Mouse (Mus musculus) stomach, embryonic 15.5 days (tissue): ENCODE data around the gene Mfng. TPM values are rescaled to one million over a fixed set of nuclear protein-coding genes. Genes with fewer than 3 reads are reported as not detected.

Experiments used
- ATAC-seq: fragments of 200-750 bp; cut with Nextera tagmentation; 2 replicates; pipeline ENCODE4 v1.8.0; 2017; ENCODE audit warnings: low read depth, moderate number of reproducible peaks, moderate TSS enrichment; ENCODE audit not compliant: insufficient read depth, low FRiP score
- H3K27ac ChIP-seq: fragments of 300-500 bp; sonication (generic); 2 replicates; pipeline ENCODE4 v1.5.1; 2015; ENCODE audit warnings: mild to moderate bottlenecking, inconsistent platforms
- H3K27me3 ChIP-seq: fragments of 300-500 bp; sonication (generic); replicated peaks from 2 replicates; pipeline ENCODE4 v1.6.1; 2015; ENCODE audit warnings: inconsistent platforms
- H3K36me3 ChIP-seq: fragments of 300-500 bp; sonication (generic); 2 replicates; pipeline ENCODE4 v1.6.1; 2015; ENCODE audit warnings: inconsistent platforms
- H3K4me1 ChIP-seq: fragments of 300-500 bp; sonication (generic); 2 replicates; pipeline ENCODE4 v1.6.1; 2015; ENCODE audit warnings: inconsistent platforms
- H3K4me2 ChIP-seq: fragments of 300-500 bp; sonication (generic); 2 replicates; pipeline ENCODE4 v1.6.1; 2015; ENCODE audit warnings: mild to moderate bottlenecking, inconsistent platforms
- H3K4me3 ChIP-seq: fragments of 300-500 bp; sonication (generic); replicated peaks from 2 replicates; pipeline ENCODE4 v1.5.1; 2015; ENCODE audit warnings: inconsistent platforms
- H3K9ac ChIP-seq: fragments of 300-500 bp; sonication (generic); 2 replicates; pipeline ENCODE4 v1.6.1; 2015; ENCODE audit warnings: inconsistent platforms
- H3K9me3 ChIP-seq: fragments of 300-500 bp; sonication (generic); 2 replicates; pipeline ENCODE4 v1.6.1; 2016; ENCODE audit warnings: inconsistent platforms
- WGBS: fragments of 180-500 bp; shearing (Covaris S2); methylation state at CpG from one replicate; pipeline ENCODE4 v1.1.7; 2015; 5-methylcytosine and 5-hydroxymethylcytosine counted together
- polyA plus RNA-seq: library from polyadenylated mRNA; unstranded; fragments of >200 nt; fragmentation: Nextera tagmentation; extraction: Ambion mirVana; gene quantifications from 2 replicates; pipeline ENCODE4 v1.2.1, GENCODE M21; 2015

Mfng gene
- polyA plus RNA-seq, 1 experiment from 2014 or later: 18.0 TPM

- Histone ChIP-seq H3K4me3 (no peak overlapping the region), H3K27ac (no peak overlapping the region), H3K4me1 (no peaks in the 10 kb centered on the region), H3K27me3 (no peaks in the 10 kb centered on the region), H3K36me3 (no peaks in the 10 kb centered on the region), H3K9me3 (no peaks in the 10 kb centered on the region), H3K4me2 (no peak overlapping the region), H3K9ac (no peak overlapping the region)
- WGBS: 56% methylated on average over 6 of the region's 6 CpGs
- no peak for ATAC-seq
Observed at GRCm38 (mm10) chr15:78750608-78751350, 22.5 kb downstream of the Mfng start.

- 43% methylated on average over 5 of the region's 5 CpGs for WGBS
- Histone ChIP-seq H3K9ac (no peak overlapping the region), H3K4me2 (no peak overlapping the region), H3K27me3 (no peaks in the 10 kb centered on the region), H3K27ac (no peak overlapping the region), H3K36me3 (no peaks in the 10 kb centered on the region), H3K9me3 (no peaks in the 10 kb centered on the region), H3K4me3 (no peak overlapping the region), H3K4me1 (no peaks in the 10 kb centered on the region)
- ATAC-seq: no peak
Observed at GRCm38 (mm10) chr15:78749855-78750254, 23.4 kb downstream of the Mfng start.

GRCm38 (mm10) chr15:78744206-78744605 lies 29.1 kb downstream of the Mfng start:
- no peak overlapping the region for H3K4me2 ChIP-seq
- H3K36me3 ChIP-seq: no peaks in the 10 kb centered on the region
- H3K27ac ChIP-seq: no peak overlapping the region
- H3K4me1 ChIP-seq: no peaks in the 10 kb centered on the region
- H3K27me3 ChIP-seq: no peaks in the 10 kb centered on the region
- ATAC-seq: no peak
- H3K9me3 ChIP-seq: no peaks in the 10 kb centered on the region
- no peak overlapping the region for H3K4me3 ChIP-seq
- no peak overlapping the region for H3K9ac ChIP-seq
- WGBS: 4% methylated on average over 5 of the region's 5 CpGs

GRCm38 (mm10) chr15:78742831-78743230 lies 30.4 kb downstream of the Mfng start:
- Histone ChIP-seq H3K9ac (no peak overlapping the region), H3K4me2 (no peak overlapping the region), H3K27me3 (no peaks in the 10 kb centered on the region), H3K9me3 (no peaks in the 10 kb centered on the region), H3K36me3 (no peaks in the 10 kb centered on the region), H3K4me1 (no peaks in the 10 kb centered on the region), H3K4me3 (no peak overlapping the region), H3K27ac (no peak overlapping the region)
- WGBS: 76% methylated on average over 10 of the region's 10 CpGs
- ATAC-seq: no peak

GRCm38 (mm10) chr15:78740662-78741061 lies 32.6 kb downstream of the Mfng start:
- 54% methylated on average over 12 of the region's 12 CpGs for WGBS
- ATAC-seq: no peak

GRCm38 (mm10) chr15:78737146-78737545 lies 36.1 kb downstream of the Mfng start:
- 47% methylated on average over 6 of the region's 6 CpGs for WGBS

More at GRCm38 (mm10) chr15:78740662-78741061, 32.6 kb downstream of the Mfng start:
- Histone ChIP-seq H3K27me3 (no peaks in the 10 kb centered on the region), H3K4me2 (no peak overlapping the region), H3K4me1 (no peaks in the 10 kb centered on the region), H3K9ac (no peak overlapping the region), H3K4me3 (no peak overlapping the region), H3K9me3 (no peaks in the 10 kb centered on the region), H3K36me3 (no peaks in the 10 kb centered on the region), H3K27ac (no peak overlapping the region)

GRCm38 (mm10) chr15:78736681-78737100 lies 36.6 kb downstream of the Mfng start:
- WGBS: 25% methylated on average over 7 of the region's 7 CpGs
- H3K9ac ChIP-seq: no peak overlapping the region
- no peaks in the 10 kb centered on the region for H3K27me3 ChIP-seq
- H3K4me3 ChIP-seq: no peak overlapping the region
- no peak overlapping the region for H3K27ac ChIP-seq
- H3K4me1 ChIP-seq: no peaks in the 10 kb centered on the region
- H3K9me3 ChIP-seq: no peaks in the 10 kb centered on the region
- H3K4me2 ChIP-seq: no peak overlapping the region
- no peaks in the 10 kb centered on the region for H3K36me3 ChIP-seq
- ATAC-seq: peak; percentile 54

More at GRCm38 (mm10) chr15:78737146-78737545, 36.1 kb downstream of the Mfng start:
- no peak for ATAC-seq
- H3K9ac ChIP-seq: no peak overlapping the region
- H3K27ac ChIP-seq: no peak overlapping the region
- H3K27me3 ChIP-seq: no peaks in the 10 kb centered on the region
- no peak overlapping the region for H3K4me3 ChIP-seq
- no peaks in the 10 kb centered on the region for H3K9me3 ChIP-seq
- H3K4me1 ChIP-seq: no peaks in the 10 kb centered on the region
- H3K36me3 ChIP-seq: no peaks in the 10 kb centered on the region
- no peak overlapping the region for H3K4me2 ChIP-seq

GRCm38 (mm10) chr15:78736181-78736579 lies 37.1 kb downstream of the Mfng start:
- Histone ChIP-seq H3K4me3 (no peak overlapping the region), H3K4me1 (no peaks in the 10 kb centered on the region), H3K4me2 (no peak overlapping the region), H3K36me3 (no peaks in the 10 kb centered on the region), H3K27ac (no peak overlapping the region), H3K9ac (no peak overlapping the region), H3K9me3 (no peaks in the 10 kb centered on the region), H3K27me3 (no peaks in the 10 kb centered on the region)
- WGBS: 40% methylated on average over 3 of the region's 3 CpGs
- ATAC-seq: peak; percentile 54; the same call in 1 of the 2 replicates

- Histone ChIP-seq H3K4me2 (no peak overlapping the region), H3K9ac (no peak overlapping the region), H3K4me1 (no peaks in the 10 kb centered on the region), H3K27ac (no peak overlapping the region), H3K9me3 (no peaks in the 10 kb centered on the region), H3K4me3 (no peak overlapping the region), H3K36me3 (no peaks in the 10 kb centered on the region), H3K27me3 (no peaks in the 10 kb centered on the region)
- ATAC-seq: 0 out of 2 replicates have a peak, but pooled peaks have one; percentile 15
- 20% methylated on average over 17 of the region's 17 CpGs for WGBS
Observed at GRCm38 (mm10) chr15:78735431-78736180, 37.7 kb downstream of the Mfng start.

- Histone ChIP-seq H3K36me3 (no peaks in the 10 kb centered on the region), H3K27ac (no peak overlapping the region), H3K4me1 (no peaks in the 10 kb centered on the region), H3K4me3 (no peak overlapping the region), H3K9me3 (no peaks in the 10 kb centered on the region), H3K9ac (no peak overlapping the region), H3K4me2 (no peak overlapping the region), H3K27me3 (no peaks in the 10 kb centered on the region; the same call in 1 of the 2 replicates)
- no peak for ATAC-seq
- 60% methylated on average over 4 of the region's 4 CpGs for WGBS
Observed at GRCm38 (mm10) chr15:78731830-78732229, 41.4 kb downstream of the Mfng start.

GRCm38 (mm10) chr15:78730315-78731049 lies 42.8 kb downstream of the Mfng start:
- 78% methylated on average over 12 of the region's 12 CpGs for WGBS
- H3K36me3 ChIP-seq: no peaks in the 10 kb centered on the region
- no peak overlapping the region for H3K4me3 ChIP-seq
- H3K9ac ChIP-seq: no peak overlapping the region
- H3K27me3 ChIP-seq: no peaks in the 10 kb centered on the region; the same call in 1 of the 2 replicates
- no peak overlapping the region for H3K4me2 ChIP-seq
- H3K27ac ChIP-seq: no peak overlapping the region
- H3K9me3 ChIP-seq: no peaks in the 10 kb centered on the region
- no peaks in the 10 kb centered on the region for H3K4me1 ChIP-seq
- no peak for ATAC-seq
